Mouse (Mus musculus) intestine, embryonic 15.5 days (tissue): ENCODE data around the gene Enoph1. TPM values are rescaled to one million over a fixed set of nuclear protein-coding genes. Genes with fewer than 3 reads are reported as not detected.

Experiments used
- ATAC-seq: fragments of 200-750 bp; cut with Nextera tagmentation; 2 replicates; pipeline ENCODE4 v1.8.0; 2017; ENCODE audit warnings: moderate TSS enrichment, moderate library complexity
- H3K27ac ChIP-seq: fragments of 300-500 bp; sonication (generic); 2 replicates; pipeline ENCODE4 v1.5.1; 2015; ENCODE audit warnings: mild to moderate bottlenecking, inconsistent platforms
- H3K27me3 ChIP-seq: fragments of 300-500 bp; sonication (generic); replicated peaks from 2 replicates; pipeline ENCODE4 v1.6.1; 2015; ENCODE audit warnings: inconsistent platforms
- H3K36me3 ChIP-seq: fragments of 300-500 bp; sonication (generic); 2 replicates; pipeline ENCODE4 v1.6.1; 2015; ENCODE audit warnings: inconsistent platforms
- H3K4me1 ChIP-seq: fragments of 300-500 bp; sonication (generic); replicated peaks from 2 replicates; pipeline ENCODE4 v1.6.1; 2015; ENCODE audit warnings: inconsistent platforms
- H3K4me2 ChIP-seq: fragments of 300-500 bp; sonication (generic); replicated peaks from 2 replicates; pipeline ENCODE4 v1.6.1; 2015; ENCODE audit warnings: mild to moderate bottlenecking, inconsistent platforms
- H3K4me3 ChIP-seq: fragments of 300-500 bp; sonication (generic); replicated peaks from 2 replicates; pipeline ENCODE4 v1.5.1; 2015; ENCODE audit warnings: inconsistent platforms
- H3K9ac ChIP-seq: fragments of 300-500 bp; sonication (generic); 2 replicates; pipeline ENCODE4 v1.6.1; 2015; ENCODE audit warnings: inconsistent platforms
- H3K9me3 ChIP-seq: fragments of 300-500 bp; sonication (generic); 2 replicates; pipeline ENCODE4 v1.6.1; 2016; ENCODE audit warnings: inconsistent platforms
- WGBS: fragments of 180-500 bp; shearing (Covaris S2); methylation state at CpG from one replicate; pipeline ENCODE4 v1.1.7; 2015; 5-methylcytosine and 5-hydroxymethylcytosine counted together
- polyA plus RNA-seq: library from polyadenylated mRNA; unstranded; fragments of >200 nt; fragmentation: Nextera tagmentation; extraction: Ambion mirVana; gene quantifications from 2 replicates; pipeline ENCODE4 v1.2.1, GENCODE M21; 2015

Gene Enoph1
- polyA plus RNA-seq, 1 experiment from 2014 or later: 49.8 TPM

GRCm38 (mm10) chr5:100083953-100084562 lies 44.3 kb downstream of the Enoph1 start:
- Histone ChIP-seq H3K27me3 (no peaks in the 10 kb centered on the region), H3K9ac (no peak overlapping the region), H3K9me3 (no peaks in the 10 kb centered on the region), H3K27ac (0 out of 2 replicates have a peak overlapping the region, but pooled peaks have one; percentile 13), H3K4me3 (no peak overlapping the region), H3K4me1 (0 out of 2 replicates have a peak, but pooled peaks cover 16% of the 10 kb centered on the region), H3K4me2 (no peak overlapping the region), H3K36me3 (no peaks in the 10 kb centered on the region)
- WGBS: 46% methylated on average over 12 of the region's 12 CpGs
- no peak for ATAC-seq

- Histone ChIP-seq H3K27ac (no peak overlapping the region), H3K9ac (no peak overlapping the region), H3K36me3 (no peaks in the 10 kb centered on the region), H3K4me1 (0 out of 2 replicates have a peak, but pooled peaks cover 11% of the 10 kb centered on the region), H3K4me3 (no peak overlapping the region), H3K9me3 (no peaks in the 10 kb centered on the region), H3K4me2 (no peak overlapping the region), H3K27me3 (no peaks in the 10 kb centered on the region)
- 43% methylated on average over 8 of the region's 8 CpGs for WGBS
- no peak for ATAC-seq
Measured at GRCm38 (mm10) chr5:100085097-100085496, 45.3 kb downstream of the Enoph1 start.

GRCm38 (mm10) chr5:100090515-100091262 lies 50.9 kb downstream of the Enoph1 start:
- 44% methylated on average over 12 of the region's 12 CpGs for WGBS
- Histone ChIP-seq H3K27me3 (no peaks in the 10 kb centered on the region), H3K27ac (no peak overlapping the region), H3K4me1 (peaks cover 7% of the 10 kb centered on the region; the same call in 1 of the 2 replicates), H3K36me3 (no peaks in the 10 kb centered on the region), H3K9me3 (no peaks in the 10 kb centered on the region), H3K4me2 (no peak overlapping the region), H3K9ac (no peak overlapping the region), H3K4me3 (no peak overlapping the region)
- ATAC-seq: no peak

- Histone ChIP-seq H3K4me3 (no peak overlapping the region), H3K4me1 (peaks cover 6% of the 10 kb centered on the region; the same call in 1 of the 2 replicates), H3K4me2 (peak overlapping the region; percentile 39), H3K36me3 (no peaks in the 10 kb centered on the region), H3K9me3 (no peaks in the 10 kb centered on the region), H3K27me3 (no peaks in the 10 kb centered on the region), H3K9ac (no peak overlapping the region), H3K27ac (no peak overlapping the region)
- WGBS: 52% methylated on average over 10 of the region's 10 CpGs
- no peak for ATAC-seq
Measured at GRCm38 (mm10) chr5:100091263-100091594, 51.4 kb downstream of the Enoph1 start.

GRCm38 (mm10) chr5:100091602-100092001 lies 51.8 kb downstream of the Enoph1 start:
- Histone ChIP-seq H3K27me3 (no peaks in the 10 kb centered on the region), H3K36me3 (no peaks in the 10 kb centered on the region), H3K4me2 (peak overlapping the region; percentile 39), H3K4me3 (no peak overlapping the region), H3K9me3 (no peaks in the 10 kb centered on the region), H3K9ac (no peak overlapping the region), H3K27ac (no peak overlapping the region), H3K4me1 (peaks cover 6% of the 10 kb centered on the region; the same call in 1 of the 2 replicates)
- ATAC-seq: peak; percentile 51; the same call in 1 of the 2 replicates
- 22% methylated on average over 17 of the region's 17 CpGs for WGBS

- Histone ChIP-seq H3K27ac (no peak overlapping the region), H3K4me1 (0 out of 2 replicates have a peak, but pooled peaks cover 3% of the 10 kb centered on the region), H3K9ac (no peak overlapping the region), H3K9me3 (no peaks in the 10 kb centered on the region), H3K4me2 (no peak overlapping the region), H3K4me3 (no peak overlapping the region), H3K27me3 (no peaks in the 10 kb centered on the region), H3K36me3 (no peaks in the 10 kb centered on the region)
- 61% methylated on average over 5 of the region's 5 CpGs for WGBS
- ATAC-seq: 0 out of 2 replicates have a peak, but pooled peaks have one; percentile 41
Measured at GRCm38 (mm10) chr5:100096955-100097354, 57.2 kb downstream of the Enoph1 start.

- no peak overlapping the region for H3K9ac ChIP-seq
- no peaks in the 10 kb centered on the region for H3K9me3 ChIP-seq
- no peaks in the 10 kb centered on the region for H3K27me3 ChIP-seq
- H3K4me1 ChIP-seq: 0 out of 2 replicates have a peak, but pooled peaks cover 3% of the 10 kb centered on the region
- H3K4me3 ChIP-seq: no peak overlapping the region
- WGBS: 95% methylated on average over 4 of the region's 4 CpGs
- H3K4me2 ChIP-seq: no peak overlapping the region
- H3K36me3 ChIP-seq: no peaks in the 10 kb centered on the region
- no peak overlapping the region for H3K27ac ChIP-seq
- no peak for ATAC-seq
Measured at GRCm38 (mm10) chr5:100097967-100098366, 58.2 kb downstream of the Enoph1 start.

- Histone ChIP-seq H3K4me3 (no peak overlapping the region), H3K27ac (no peak overlapping the region), H3K4me2 (no peak overlapping the region), H3K36me3 (no peaks in the 10 kb centered on the region), H3K9me3 (no peaks in the 10 kb centered on the region), H3K27me3 (no peaks in the 10 kb centered on the region), H3K4me1 (no peaks in the 10 kb centered on the region), H3K9ac (no peak overlapping the region)
- WGBS: 69% methylated on average over 1 of the region's 1 CpGs
- no peak for ATAC-seq
Measured at GRCm38 (mm10) chr5:100102395-100102794, 62.6 kb downstream of the Enoph1 start.

GRCm38 (mm10) chr5:100108866-100109265 lies 69.1 kb downstream of the Enoph1 start:
- H3K27ac ChIP-seq: no peak overlapping the region
- H3K4me1 ChIP-seq: no peaks in the 10 kb centered on the region
- H3K36me3 ChIP-seq: no peaks in the 10 kb centered on the region
- ATAC-seq: no peak
- no peaks in the 10 kb centered on the region for H3K27me3 ChIP-seq
- no peak overlapping the region for H3K4me2 ChIP-seq
- no peak overlapping the region for H3K9ac ChIP-seq
- H3K4me3 ChIP-seq: no peak overlapping the region
- no peaks in the 10 kb centered on the region for H3K9me3 ChIP-seq
- 76% methylated on average over 9 of the region's 9 CpGs for WGBS

GRCm38 (mm10) chr5:100109543-100110282 lies 69.9 kb downstream of the Enoph1 start:
- Histone ChIP-seq H3K4me3 (no peak overlapping the region), H3K36me3 (no peaks in the 10 kb centered on the region), H3K9me3 (no peaks in the 10 kb centered on the region), H3K27me3 (no peaks in the 10 kb centered on the region), H3K4me1 (no peaks in the 10 kb centered on the region), H3K4me2 (no peak overlapping the region), H3K9ac (no peak overlapping the region), H3K27ac (no peak overlapping the region)
- no peak for ATAC-seq
- 48% methylated on average over 7 of the region's 7 CpGs for WGBS

GRCm38 (mm10) chr5:100110581-100110980 lies 70.8 kb downstream of the Enoph1 start:
- Histone ChIP-seq H3K27me3 (no peaks in the 10 kb centered on the region), H3K4me2 (no peak overlapping the region), H3K27ac (no peak overlapping the region), H3K4me3 (no peak overlapping the region), H3K9me3 (no peaks in the 10 kb centered on the region), H3K4me1 (no peaks in the 10 kb centered on the region), H3K36me3 (no peaks in the 10 kb centered on the region), H3K9ac (no peak overlapping the region)
- 73% methylated on average over 3 of the region's 3 CpGs for WGBS
- ATAC-seq: no peak

GRCm38 (mm10) chr5:100113403-100113802 lies 73.6 kb downstream of the Enoph1 start:
- no peak for ATAC-seq
- H3K36me3 ChIP-seq: no peaks in the 10 kb centered on the region

More at GRCm38 (mm10) chr5:100113403-100113802, 73.6 kb downstream of the Enoph1 start:
- H3K9me3 ChIP-seq: no peaks in the 10 kb centered on the region
- H3K9ac ChIP-seq: no peak overlapping the region
- 41% methylated on average over 5 of the region's 5 CpGs for WGBS
- H3K4me2 ChIP-seq: no peak overlapping the region
- H3K27ac ChIP-seq: no peak overlapping the region
- no peaks in the 10 kb centered on the region for H3K4me1 ChIP-seq
- H3K27me3 ChIP-seq: no peaks in the 10 kb centered on the region
- no peak overlapping the region for H3K4me3 ChIP-seq
